Mouse (Mus musculus) stomach, embryonic 16.5 days (tissue): ENCODE data around the gene Glis2. TPM values are rescaled to one million over a fixed set of nuclear protein-coding genes. Genes with fewer than 3 reads are reported as not detected.

Experiments used
- ATAC-seq: fragments of 200-750 bp; cut with Nextera tagmentation; 2 replicates; pipeline ENCODE4 v1.8.0; 2017; ENCODE audit warnings: moderate number of reproducible peaks, moderate TSS enrichment; ENCODE audit not compliant: insufficient read depth, low FRiP score
- H3K27ac ChIP-seq: fragments of 300-500 bp; sonication (generic); 2 replicates; pipeline ENCODE4 v1.5.1; 2014; ENCODE audit warnings: low read length
- H3K27me3 ChIP-seq: fragments of 300-500 bp; sonication (generic); 2 replicates; pipeline ENCODE4 v1.6.1; 2014; ENCODE audit warnings: low read length, control low read depth, mixed read lengths; ENCODE audit not compliant: control insufficient read depth, insufficient read depth
- H3K36me3 ChIP-seq: fragments of 300-500 bp; sonication (generic); 2 replicates; pipeline ENCODE4 v1.6.1; 2014; ENCODE audit warnings: low read length; ENCODE audit not compliant: control insufficient read depth, insufficient read depth
- H3K4me1 ChIP-seq: fragments of 300-500 bp; sonication (generic); 2 replicates; pipeline ENCODE4 v1.6.1; 2014; ENCODE audit warnings: low read length, control low read depth, mixed read lengths; ENCODE audit not compliant: control insufficient read depth, insufficient read depth
- H3K4me2 ChIP-seq: fragments of 300-500 bp; sonication (generic); 2 replicates; pipeline ENCODE4 v1.6.1; 2014; ENCODE audit warnings: low read depth, low read length, mixed read lengths
- H3K4me3 ChIP-seq: fragments of 300-500 bp; sonication (generic); replicated peaks from 2 replicates; pipeline ENCODE4 v1.5.1; 2014; ENCODE audit warnings: mild to moderate bottlenecking, low read length
- H3K9ac ChIP-seq: fragments of 300-500 bp; sonication (generic); 2 replicates; pipeline ENCODE4 v1.6.1; 2014; ENCODE audit warnings: low read length
- H3K9me3 ChIP-seq: fragments of 300-500 bp; sonication (generic); replicated peaks from 2 replicates; pipeline ENCODE4 v1.6.1; 2016; ENCODE audit warnings: low read length, control low read depth; ENCODE audit not compliant: control insufficient read depth
- WGBS: fragments of 180-500 bp; shearing (Covaris S2); extraction: QIAGEN DNeasy Blood & Tissue Kit; methylation state at CpG from one replicate; pipeline ENCODE4 v1.1.7; 2014; 5-methylcytosine and 5-hydroxymethylcytosine counted together
- polyA plus RNA-seq: library from polyadenylated mRNA; unstranded; fragments of >200 nt; fragmentation: Nextera tagmentation; extraction: Ambion mirVana; gene quantifications from 2 replicates; pipeline ENCODE4 v1.2.1, GENCODE M21; 2015

The Glis2 gene
- polyA plus RNA-seq, 1 experiment from 2014 or later = 18.7 TPM

DNA sequence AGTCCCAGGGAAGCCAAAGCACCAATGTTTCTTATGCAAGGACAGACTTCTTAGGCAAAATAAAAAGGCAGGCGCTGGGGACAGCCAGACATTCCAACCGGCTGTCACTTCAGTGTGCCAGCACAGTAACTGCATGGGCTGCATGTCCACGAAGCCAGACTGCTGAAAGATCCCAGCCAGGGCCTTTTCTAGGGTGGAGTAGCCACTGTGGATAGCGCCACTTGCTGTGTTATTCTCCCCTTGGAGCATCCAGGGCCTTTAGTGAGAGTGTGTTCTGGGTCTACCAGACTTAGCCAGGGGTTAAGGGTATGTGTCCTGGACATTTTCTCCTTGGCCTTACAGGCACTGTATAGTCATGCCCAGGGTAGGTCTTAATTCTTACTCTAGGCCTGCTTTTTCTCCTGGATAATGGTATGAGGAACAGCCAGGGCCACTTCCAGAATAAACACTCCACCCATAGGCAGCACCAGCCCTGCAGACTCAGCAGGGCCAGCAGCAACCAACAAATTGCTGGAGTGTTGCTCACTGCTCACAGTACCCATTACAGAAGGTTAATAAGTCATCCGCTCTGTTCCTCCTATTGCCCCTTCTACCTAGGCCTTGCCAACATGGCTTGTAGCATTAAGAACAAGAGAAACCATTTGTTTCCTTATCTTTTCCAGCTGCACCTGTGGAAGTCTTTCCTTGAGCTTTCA, 6.8 kb upstream of the Glis2 start:
- 56% methylated on average over 5 of the region's 5 CpGs for WGBS
- H3K4me1 ChIP-seq = peaks cover 17% of the 10 kb centered on the region
- H3K36me3 ChIP-seq = peaks cover 4% of the 10 kb centered on the region; the same call in 1 of the 2 replicates
- peak overlapping the region; percentile 67 for H3K9ac ChIP-seq
- H3K4me3 ChIP-seq = no peak overlapping the region
- no peaks in the 10 kb centered on the region for H3K9me3 ChIP-seq
- ATAC-seq = no peak
- no peaks in the 10 kb centered on the region for H3K27me3 ChIP-seq
- H3K4me2 ChIP-seq = peak overlapping the region; percentile 64; the same call in 1 of the 2 replicates
- peak overlapping the region; percentile 97 for H3K27ac ChIP-seq

GRCm38 (mm10) chr16:4590236-4590635, 4.3 kb upstream of the Glis2 start:
- Histone ChIP-seq H3K9me3 (no peaks in the 10 kb centered on the region), H3K9ac (no peak overlapping the region), H3K4me2 (no peak overlapping the region), H3K4me1 (peaks cover 28% of the 10 kb centered on the region), H3K27ac (no peak overlapping the region), H3K36me3 (peaks cover 4% of the 10 kb centered on the region; the same call in 1 of the 2 replicates), H3K27me3 (no peaks in the 10 kb centered on the region), H3K4me3 (no peak overlapping the region)
- no peak for ATAC-seq
- WGBS = 94% methylated on average over 9 of the region's 9 CpGs

DNA sequence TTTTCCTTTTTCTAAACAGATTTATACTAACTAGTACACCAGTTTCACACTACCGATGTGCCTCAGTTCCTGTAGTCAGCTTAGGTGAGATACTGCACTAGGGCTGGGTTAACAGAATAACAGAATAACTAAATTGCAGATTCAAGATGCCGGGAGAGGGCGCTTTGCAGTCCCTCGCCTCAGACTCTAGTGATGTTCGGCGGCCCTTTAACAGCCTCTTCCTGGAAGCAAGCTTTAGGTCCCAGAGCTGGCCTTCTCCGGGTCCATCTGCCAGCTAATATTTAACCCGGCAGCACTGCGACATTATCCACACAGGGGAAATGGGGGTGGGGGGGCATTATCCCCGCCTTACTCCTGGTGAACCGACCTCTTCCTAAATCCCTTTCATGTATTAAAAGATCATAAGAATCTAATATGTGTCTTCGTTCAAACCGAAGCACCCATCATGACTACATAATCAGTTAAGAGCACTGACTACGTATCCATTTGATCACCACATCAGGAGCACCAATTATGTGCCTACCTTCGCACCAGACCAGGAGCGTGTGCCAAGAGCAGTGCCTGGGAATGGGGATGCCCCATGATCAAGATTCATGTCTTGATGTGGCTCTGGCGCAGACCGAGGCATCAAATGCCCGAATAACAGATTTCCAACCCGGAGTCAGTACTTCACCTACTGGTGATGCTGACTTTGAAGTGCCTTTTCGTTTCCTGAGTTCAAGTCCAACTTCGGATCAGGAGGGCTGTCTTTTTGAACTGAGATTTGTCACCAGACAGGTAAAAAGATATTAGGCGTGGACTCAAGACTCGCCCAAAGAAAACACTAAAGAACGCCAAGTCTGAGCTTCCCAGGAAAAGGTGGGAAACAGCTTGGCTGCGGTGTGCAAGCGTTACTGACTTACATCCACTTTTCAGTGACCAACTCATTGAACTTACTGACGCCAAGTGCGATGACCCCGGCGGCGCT, 1.3 kb upstream of the Glis2 start:
- peaks cover 45% of the 10 kb centered on the region for H3K4me1 ChIP-seq
- H3K4me2 ChIP-seq = peak overlapping the region; percentile 63
- whole genome bisulfite sequencing = 12% methylated on average over 32 of the region's 32 CpGs
- H3K27ac ChIP-seq = peak overlapping the region; percentile 91
- no peaks in the 10 kb centered on the region for H3K27me3 ChIP-seq
- peak overlapping the region; percentile 93 for H3K9ac ChIP-seq
- no peaks in the 10 kb centered on the region for H3K9me3 ChIP-seq
- no peak for ATAC-seq
- H3K4me3 ChIP-seq = peak overlapping the region; percentile 80
- peaks cover 4% of the 10 kb centered on the region; the same call in 1 of the 2 replicates for H3K36me3 ChIP-seq

DNA sequence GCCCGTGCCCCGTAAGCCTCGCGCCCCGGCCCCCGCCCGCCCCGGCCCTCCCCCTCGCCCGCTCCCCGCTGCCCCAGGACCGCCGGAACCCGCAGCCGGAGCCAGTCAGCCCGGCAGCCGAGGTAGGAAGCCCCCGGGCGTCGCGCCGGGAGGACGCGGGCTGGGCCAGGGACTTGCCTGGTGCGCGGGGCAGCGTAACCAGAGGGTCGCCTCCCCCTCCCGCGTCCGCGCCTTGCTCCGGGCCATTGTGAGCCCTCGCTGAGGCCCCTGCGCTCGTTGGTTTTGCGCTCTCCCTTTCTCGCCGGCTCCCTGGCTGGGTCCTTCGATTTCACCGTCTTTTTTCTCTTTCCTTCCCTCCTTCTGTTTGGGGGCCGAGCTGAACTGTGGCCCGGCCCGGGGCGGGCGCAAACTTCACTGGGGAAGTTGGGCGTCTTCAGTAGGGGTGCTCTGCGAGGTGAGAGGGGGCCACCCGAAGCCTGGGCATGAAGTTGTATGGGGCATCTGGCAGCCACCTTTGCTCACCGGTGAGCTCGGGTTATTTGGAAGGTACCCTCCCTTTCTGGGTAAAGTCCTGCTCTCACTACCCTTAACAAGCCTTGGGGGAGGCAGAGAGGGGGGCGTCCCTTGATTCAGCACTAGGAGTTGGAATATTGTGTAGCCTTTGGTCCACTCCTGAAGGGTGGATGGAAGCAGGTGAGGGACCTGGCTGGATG, 457 bp downstream of the Glis2 start:
- peak overlapping the region; percentile 93 for H3K9ac ChIP-seq
- H3K36me3 ChIP-seq = peaks cover 4% of the 10 kb centered on the region; the same call in 1 of the 2 replicates
- peak overlapping the region; percentile 63 for H3K4me2 ChIP-seq
- no peaks in the 10 kb centered on the region for H3K27me3 ChIP-seq
- H3K27ac ChIP-seq = peak overlapping the region; percentile 91
- H3K9me3 ChIP-seq = no peaks in the 10 kb centered on the region
- peaks cover 57% of the 10 kb centered on the region for H3K4me1 ChIP-seq
- no peak for ATAC-seq
- peak overlapping the region; percentile 80 for H3K4me3 ChIP-seq
- under 1% methylated on average over 39 of the region's 52 CpGs for WGBS

DNA sequence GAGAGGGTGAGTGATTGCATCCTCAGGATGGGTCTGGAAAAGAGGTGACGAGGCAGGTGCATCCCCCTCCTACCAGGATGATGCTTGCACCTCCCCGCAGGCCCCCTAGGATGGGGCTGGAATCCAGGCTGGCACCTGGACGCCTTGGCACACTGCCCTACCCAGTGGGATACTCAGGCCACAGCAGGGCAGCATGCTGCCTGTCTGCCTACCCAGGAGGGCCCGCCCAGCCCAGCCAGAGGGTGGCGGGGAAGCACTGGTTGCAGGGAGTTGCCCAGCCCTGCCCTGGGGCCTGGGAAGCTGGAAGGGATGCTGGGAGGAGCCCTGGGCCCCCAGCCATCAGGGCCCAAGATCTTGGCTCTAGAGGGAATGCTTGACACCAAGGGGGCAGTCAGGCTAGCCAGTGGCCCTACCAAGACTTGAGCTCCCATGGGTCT, 1.0 kb downstream of the Glis2 start:
- ATAC-seq = peak; percentile 41
- Histone ChIP-seq H3K4me3 (peak overlapping the region; percentile 80), H3K36me3 (0 out of 2 replicates have a peak, but pooled peaks cover under 1% of the 10 kb centered on the region), H3K4me2 (peak overlapping the region; percentile 63), H3K9me3 (no peaks in the 10 kb centered on the region), H3K9ac (peak overlapping the region; percentile 93), H3K27me3 (no peaks in the 10 kb centered on the region), H3K4me1 (peaks cover 58% of the 10 kb centered on the region), H3K27ac (peak overlapping the region; percentile 91)
- 6% methylated on average over 5 of the region's 5 CpGs for WGBS

DNA sequence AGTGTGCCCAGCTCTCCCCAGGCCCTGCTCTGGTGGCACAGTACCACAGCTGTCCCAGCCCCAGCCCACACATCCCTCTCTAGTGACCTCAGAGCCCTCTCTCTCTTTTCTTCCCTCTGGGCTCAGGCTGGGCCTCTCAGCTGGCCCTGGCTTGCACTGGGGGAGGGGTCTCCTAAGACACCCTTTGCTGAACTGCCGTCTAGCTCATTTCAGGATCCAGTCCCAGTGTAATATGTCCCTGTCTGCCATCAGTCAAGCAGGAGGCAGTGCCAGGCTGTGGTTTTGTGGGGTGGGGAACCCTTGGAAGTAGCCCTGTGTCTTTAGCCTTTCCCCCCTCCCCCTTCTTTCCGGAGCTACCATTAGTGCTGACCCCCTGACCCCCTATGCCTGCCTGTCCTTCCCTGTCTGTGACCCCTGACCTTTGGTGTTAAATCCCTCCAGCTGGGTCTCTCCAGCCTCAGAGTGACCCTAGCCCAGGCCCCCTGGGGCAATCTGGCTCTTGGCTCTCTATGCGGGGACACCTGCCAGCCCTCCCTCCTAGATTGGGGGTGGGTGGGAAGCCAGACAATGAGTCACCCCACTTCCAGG, 1.7 kb downstream of the Glis2 start:
- H3K36me3 ChIP-seq = no peaks in the 10 kb centered on the region
- peak overlapping the region; percentile 91; the same call in 1 of the 2 replicates for H3K27ac ChIP-seq
- H3K9ac ChIP-seq = peak overlapping the region; percentile 93
- peak overlapping the region; percentile 63 for H3K4me2 ChIP-seq
- WGBS = 20% methylated on average over 3 of the region's 3 CpGs
- ATAC-seq = no peak
- H3K4me1 ChIP-seq = peaks cover 63% of the 10 kb centered on the region
- no peaks in the 10 kb centered on the region for H3K9me3 ChIP-seq
- H3K27me3 ChIP-seq = no peaks in the 10 kb centered on the region
- H3K4me3 ChIP-seq = peak overlapping the region; percentile 80

GRCm38 (mm10) chr16:4596836-4597235, 2.3 kb downstream of the Glis2 start:
- ATAC-seq = no peak
- Histone ChIP-seq H3K27me3 (no peaks in the 10 kb centered on the region), H3K4me3 (peak overlapping the region; percentile 80), H3K9ac (peak overlapping the region; percentile 93; the same call in 1 of the 2 replicates), H3K27ac (peak overlapping the region; percentile 91), H3K4me1 (peaks cover 65% of the 10 kb centered on the region), H3K4me2 (peak overlapping the region; percentile 63), H3K36me3 (no peaks in the 10 kb centered on the region), H3K9me3 (no peaks in the 10 kb centered on the region)
- 40% methylated on average over 2 of the region's 2 CpGs for WGBS

- Histone ChIP-seq H3K4me1 (peaks cover 69% of the 10 kb centered on the region), H3K36me3 (no peaks in the 10 kb centered on the region), H3K27ac (peak overlapping the region; percentile 58), H3K4me3 (peak overlapping the region; percentile 12; the same call in 1 of the 2 replicates), H3K9ac (0 out of 2 replicates have a peak overlapping the region, but pooled peaks have one; percentile 16), H3K9me3 (no peaks in the 10 kb centered on the region), H3K27me3 (no peaks in the 10 kb centered on the region), H3K4me2 (peak overlapping the region; percentile 63)
- WGBS = 62% methylated on average over 7 of the region's 7 CpGs
- no peak for ATAC-seq
Observed at GRCm38 (mm10) chr16:4597296-4597695, 2.8 kb downstream of the Glis2 start.
